Mouse (Mus musculus): ENCODE results near the gene Ngdn. TPM values are rescaled to one million over a fixed set of nuclear protein-coding genes. Genes with fewer than 3 reads are reported as not detected.
"Not testable (repeated sequence)": the region's sequence is repeated elsewhere in the genome, so short reads cannot be mapped to it uniquely, and the experiment has no call there.

Ngdn gene
- polyA plus RNA-seq, 1 experiment from 2014 or later = 81.3 TPM

DNA sequence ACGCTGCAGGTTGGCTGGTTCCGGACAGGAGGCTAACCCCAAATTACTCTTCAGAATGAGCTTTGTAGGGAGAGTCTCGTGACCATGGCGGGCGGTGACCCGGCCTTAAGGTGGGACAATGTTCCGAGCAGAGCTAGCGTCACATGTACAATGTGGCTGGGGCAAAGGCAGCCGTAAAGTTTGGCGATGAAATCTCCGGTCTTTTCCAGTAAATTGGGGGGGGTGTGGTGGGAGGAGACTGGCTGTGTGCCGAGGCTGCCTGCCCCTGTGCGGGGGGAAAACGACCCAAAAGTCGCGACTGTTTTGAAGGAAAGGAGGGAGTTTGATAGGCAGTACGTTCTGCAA, 485 bp downstream of the Ngdn start:
- Histone ChIP-seq H3K9me3 (no peaks in the 10 kb centered on the region), H3K27ac (peak overlapping the region; percentile 78), H3K4me2 (replicated peaks) (peak overlapping the region; percentile 79), H3K4me3 (peak overlapping the region; percentile 70), H3K9ac (peak overlapping the region; percentile 66), H3K4me1 (no peaks in the 10 kb centered on the region), H3K27me3 (no peaks in the 10 kb centered on the region), H3K36me3 (peaks cover 22% of the 10 kb centered on the region)
- peak; percentile 54 for ATAC-seq (ENCODE audit: insufficient number of reproducible peaks, insufficient read depth, low FRiP score, low TSS enrichment)
- under 1% methylated on average over 17 of the region's 17 CpGs for WGBS

DNA sequence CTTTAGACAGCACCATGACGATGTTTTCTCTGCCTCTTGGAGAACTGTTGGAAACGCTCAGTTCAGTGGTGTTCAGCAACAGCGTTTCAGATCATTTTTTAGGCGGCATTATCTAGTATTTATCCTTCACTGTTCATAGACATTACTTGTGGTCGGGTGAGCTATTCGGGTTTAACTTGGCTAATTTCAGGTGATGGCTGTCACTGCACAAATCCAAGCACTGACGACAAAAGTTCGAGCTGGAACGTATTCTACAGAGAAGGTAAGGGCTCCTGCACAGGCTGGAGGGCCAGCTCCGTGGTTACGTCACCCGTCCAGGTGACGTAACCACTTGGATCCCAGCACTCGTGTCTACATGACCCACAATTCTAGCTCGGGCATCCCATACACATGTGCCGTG, 1.6 kb downstream of the Ngdn start:
- Histone ChIP-seq H3K27ac (no peak overlapping the region), H3K9ac (no peak overlapping the region), H3K36me3 (peaks cover 32% of the 10 kb centered on the region), H3K9me3 (no peaks in the 10 kb centered on the region), H3K4me1 (no peaks in the 10 kb centered on the region), H3K27me3 (no peaks in the 10 kb centered on the region), H3K4me2 (replicated peaks) (no peak overlapping the region), H3K4me3 (no peak overlapping the region)
- WGBS = 90% methylated on average over 16 of the region's 16 CpGs
- ATAC-seq (ENCODE audit: insufficient number of reproducible peaks, insufficient read depth, low FRiP score, low TSS enrichment) = no peak

DNA sequence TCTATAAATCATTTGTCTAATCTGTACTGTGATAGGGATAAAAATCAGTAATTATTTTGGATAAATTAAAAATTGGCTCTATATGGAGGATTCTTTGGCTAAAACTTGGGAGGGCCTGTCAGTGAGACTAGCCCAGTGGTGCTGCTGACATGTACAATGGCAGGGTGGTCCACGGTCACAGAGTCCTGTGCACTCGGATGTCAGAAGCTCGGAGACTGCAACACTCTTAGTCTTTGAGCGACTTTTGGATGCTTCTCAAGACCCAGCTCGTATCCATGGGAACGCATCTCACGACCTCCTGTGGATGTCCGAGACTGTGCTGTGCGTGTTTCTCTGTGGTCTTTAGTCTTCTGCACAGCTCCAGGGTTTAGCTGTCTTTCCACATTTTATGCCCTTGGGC, 5.1 kb downstream of the Ngdn start:
- H3K4me2 ChIP-seq (replicated peaks) = no peak overlapping the region
- peaks cover 63% of the 10 kb centered on the region for H3K36me3 ChIP-seq
- H3K4me3 ChIP-seq = no peak overlapping the region
- no peaks in the 10 kb centered on the region for H3K27me3 ChIP-seq
- H3K9me3 ChIP-seq = no peaks in the 10 kb centered on the region
- no peaks in the 10 kb centered on the region for H3K4me1 ChIP-seq
- no peak overlapping the region for H3K9ac ChIP-seq
- no peak for ATAC-seq (ENCODE audit: insufficient number of reproducible peaks, insufficient read depth, low FRiP score, low TSS enrichment)
- WGBS = 92% methylated on average over 9 of the region's 9 CpGs
- H3K27ac ChIP-seq = no peak overlapping the region

DNA sequence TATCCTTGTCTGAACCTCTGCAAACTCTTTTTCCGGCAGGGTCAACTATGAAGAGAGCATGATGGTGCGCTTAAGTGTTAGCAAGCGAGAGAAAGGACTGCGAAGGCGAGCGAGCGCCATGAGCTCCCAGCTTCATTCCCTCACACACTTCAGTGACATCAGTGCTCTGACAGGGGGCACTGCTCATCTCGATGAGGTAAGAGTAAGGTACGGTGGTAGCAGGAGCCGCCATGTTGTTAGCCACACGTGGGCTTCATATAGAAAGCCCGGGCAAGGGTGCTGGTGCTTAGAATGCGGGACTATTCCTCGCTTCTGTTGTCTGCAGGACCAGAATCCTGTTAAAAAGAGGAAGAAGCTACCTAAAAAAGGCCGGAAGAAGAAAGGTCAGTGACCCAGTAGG, 7.8 kb downstream of the Ngdn start:
- H3K9ac ChIP-seq = no peak overlapping the region
- H3K4me1 ChIP-seq = peaks cover 9% of the 10 kb centered on the region
- no peak for ATAC-seq (ENCODE audit: insufficient number of reproducible peaks, insufficient read depth, low FRiP score, low TSS enrichment)
- no peak overlapping the region for H3K4me2 ChIP-seq (replicated peaks)
- 91% methylated on average over 15 of the region's 15 CpGs for WGBS
- H3K4me3 ChIP-seq = no peak overlapping the region
- H3K36me3 ChIP-seq = peaks cover 59% of the 10 kb centered on the region
- no peak overlapping the region for H3K27ac ChIP-seq
- H3K27me3 ChIP-seq = no peaks in the 10 kb centered on the region
- no peaks in the 10 kb centered on the region for H3K9me3 ChIP-seq

DNA sequence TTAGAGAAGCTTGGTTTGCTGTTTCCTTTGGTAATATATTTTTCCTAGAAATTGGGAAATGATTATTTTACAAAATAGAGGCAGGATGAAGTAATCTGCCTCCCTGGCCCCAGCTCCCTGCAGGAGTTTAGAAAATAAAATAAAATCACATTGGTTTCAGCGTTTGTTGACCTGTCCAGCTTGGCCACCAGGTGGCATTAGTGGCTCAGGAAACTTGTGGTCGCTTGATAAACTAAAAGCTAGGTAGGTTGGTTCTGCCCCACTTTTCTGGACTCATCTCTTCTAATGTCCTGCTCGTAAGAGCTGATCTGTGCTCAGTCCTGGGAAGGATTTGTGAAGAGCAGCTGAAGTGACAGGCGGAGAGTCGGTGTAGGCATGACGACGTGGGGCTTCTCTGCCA, 9.0 kb downstream of the Ngdn start:
- Histone ChIP-seq H3K9ac (no peak overlapping the region), H3K4me2 (replicated peaks) (no peak overlapping the region), H3K27me3 (no peaks in the 10 kb centered on the region), H3K9me3 (no peaks in the 10 kb centered on the region), H3K4me3 (no peak overlapping the region), H3K27ac (no peak overlapping the region), H3K4me1 (peaks cover 20% of the 10 kb centered on the region), H3K36me3 (peaks cover 54% of the 10 kb centered on the region)
- no peak for ATAC-seq (ENCODE audit: insufficient number of reproducible peaks, insufficient read depth, low FRiP score, low TSS enrichment)
- whole genome bisulfite sequencing = 60% methylated on average over 7 of the region's 7 CpGs

DNA sequence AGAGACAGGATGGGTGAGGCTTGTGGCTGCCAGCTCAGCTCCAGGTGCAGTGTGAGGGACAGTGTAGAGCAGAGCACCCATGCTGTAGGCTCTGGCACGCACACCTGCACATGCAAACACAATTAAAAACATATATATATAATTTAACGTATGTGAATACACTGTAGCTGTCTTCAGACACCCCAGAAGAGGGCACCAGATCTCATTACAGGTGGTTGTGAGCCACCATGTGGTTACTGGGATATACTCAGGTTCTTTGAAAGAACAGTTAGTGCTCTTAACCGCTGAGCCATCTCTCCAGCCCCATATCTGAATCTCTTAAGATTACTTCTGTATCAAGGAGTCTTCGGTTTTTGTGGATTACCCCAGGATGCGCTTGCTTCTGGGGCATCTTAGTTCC, 10.3 kb downstream of the Ngdn start:
- WGBS = 82% methylated on average over 5 of the region's 5 CpGs

DNA sequence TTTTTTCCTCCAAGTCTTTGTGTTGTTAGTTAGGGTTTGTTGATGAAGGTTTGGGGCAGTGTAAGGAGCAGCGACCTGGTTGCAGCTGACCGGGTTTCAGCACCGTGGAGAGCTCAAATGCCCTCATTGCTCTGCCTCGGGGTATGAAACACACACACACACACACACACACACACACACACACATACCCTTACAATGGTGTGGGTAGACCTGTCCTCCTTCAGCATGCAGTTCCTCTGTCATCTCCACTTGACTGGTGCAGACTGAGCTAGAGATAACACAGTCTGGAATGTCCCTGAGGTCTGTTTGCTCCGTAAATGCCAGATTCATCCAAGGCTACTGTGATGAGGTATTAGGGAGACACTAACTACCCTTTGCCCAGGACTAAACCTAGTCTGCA, 12.0 kb downstream of the Ngdn start:
- Histone ChIP-seq H3K4me1 (peaks cover 20% of the 10 kb centered on the region), H3K9me3 (no peaks in the 10 kb centered on the region), H3K27ac (peak overlapping the region; percentile 50; the same call in 1 of the 2 replicates), H3K9ac (no peak overlapping the region), H3K27me3 (no peaks in the 10 kb centered on the region), H3K4me3 (no peak overlapping the region), H3K36me3 (peaks cover 33% of the 10 kb centered on the region), H3K4me2 (replicated peaks) (no peak overlapping the region)
- ATAC-seq (ENCODE audit: insufficient number of reproducible peaks, insufficient read depth, low FRiP score, low TSS enrichment) = no peak
- 14% methylated on average over 5 of the region's 5 CpGs for WGBS

More for the DNA sequence above, 10.3 kb downstream of the Ngdn start:
- no peak overlapping the region for H3K4me2 ChIP-seq (replicated peaks)
- H3K4me1 ChIP-seq = peaks cover 20% of the 10 kb centered on the region
- H3K27me3 ChIP-seq = no peaks in the 10 kb centered on the region
- no peak overlapping the region for H3K27ac ChIP-seq
- no peak overlapping the region for H3K4me3 ChIP-seq
- H3K9ac ChIP-seq = no peak overlapping the region
- no peak for ATAC-seq (ENCODE audit: insufficient number of reproducible peaks, insufficient read depth, low FRiP score, low TSS enrichment)
- peaks cover 49% of the 10 kb centered on the region for H3K36me3 ChIP-seq
- H3K9me3 ChIP-seq = no peaks in the 10 kb centered on the region

DNA sequence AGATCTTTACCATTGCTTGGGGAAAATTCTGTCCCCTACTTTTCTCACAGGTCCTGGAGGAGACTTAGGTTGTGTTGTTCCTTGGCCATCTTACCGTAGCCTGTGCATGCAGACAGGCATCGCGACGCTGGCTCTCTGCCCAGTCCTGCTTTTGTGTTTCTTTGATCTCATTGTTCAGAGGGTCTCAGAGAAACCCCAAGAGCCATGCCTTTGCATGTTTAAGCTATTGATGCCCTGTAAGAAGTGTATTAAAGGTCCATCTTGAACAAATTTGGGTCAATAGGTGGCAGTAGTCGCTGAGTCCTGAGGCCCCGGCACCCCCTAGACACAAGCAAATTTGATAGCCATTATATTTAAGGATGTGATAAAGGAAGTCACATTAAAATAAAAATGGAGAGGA, 12.4 kb downstream of the Ngdn start:
- Histone ChIP-seq H3K27ac (peak overlapping the region; percentile 50; the same call in 1 of the 2 replicates), H3K9me3 (no peaks in the 10 kb centered on the region), H3K9ac (no peak overlapping the region), H3K4me1 (peaks cover 20% of the 10 kb centered on the region), H3K4me2 (replicated peaks) (0 out of 2 replicates have a peak overlapping the region, but pooled peaks have one; percentile 36), H3K4me3 (no peak overlapping the region), H3K27me3 (no peaks in the 10 kb centered on the region), H3K36me3 (peaks cover 29% of the 10 kb centered on the region)
- ATAC-seq (ENCODE audit: insufficient number of reproducible peaks, insufficient read depth, low FRiP score, low TSS enrichment) = no peak
- 18% methylated on average over 6 of the region's 6 CpGs for WGBS

DNA sequence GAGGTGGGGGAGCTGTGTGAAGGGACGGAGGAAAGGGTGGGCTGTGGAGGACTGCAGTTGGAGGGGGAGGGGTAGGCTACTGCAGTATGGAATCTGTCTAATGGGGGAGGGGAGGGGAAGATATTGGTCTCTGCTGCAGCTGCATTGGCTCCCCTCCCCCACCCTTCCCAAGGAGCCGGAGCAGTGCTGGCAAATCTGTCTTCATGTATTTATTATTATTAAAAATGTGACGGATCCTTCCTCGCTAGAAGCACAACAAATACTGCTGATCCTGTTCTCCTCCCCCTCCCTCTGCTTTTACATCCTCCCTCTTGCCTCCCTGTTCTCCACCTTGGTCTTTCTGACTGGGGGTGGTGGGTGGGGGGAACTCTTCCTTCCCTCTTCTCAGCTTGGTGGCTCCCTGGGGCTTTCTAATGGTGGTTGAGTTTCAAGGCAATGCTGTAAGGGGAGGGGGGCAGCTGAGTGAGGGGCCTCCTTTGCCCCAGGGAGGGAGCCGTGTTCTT, 13.1 kb downstream of the Ngdn start:
- Histone ChIP-seq H3K36me3 (peaks cover 22% of the 10 kb centered on the region), H3K4me2 (replicated peaks) (peak overlapping the region; percentile 36), H3K27ac (peak overlapping the region; percentile 79), H3K4me3 (no peak overlapping the region), H3K9me3 (no peaks in the 10 kb centered on the region), H3K9ac (no peak overlapping the region), H3K27me3 (no peaks in the 10 kb centered on the region), H3K4me1 (peaks cover 20% of the 10 kb centered on the region)
- 9% methylated on average over 4 of the region's 5 CpGs for whole genome bisulfite sequencing
- ATAC-seq (ENCODE audit: insufficient number of reproducible peaks, insufficient read depth, low FRiP score, low TSS enrichment) = 0 out of 2 replicates have a peak, but pooled peaks have one; percentile 57

DNA sequence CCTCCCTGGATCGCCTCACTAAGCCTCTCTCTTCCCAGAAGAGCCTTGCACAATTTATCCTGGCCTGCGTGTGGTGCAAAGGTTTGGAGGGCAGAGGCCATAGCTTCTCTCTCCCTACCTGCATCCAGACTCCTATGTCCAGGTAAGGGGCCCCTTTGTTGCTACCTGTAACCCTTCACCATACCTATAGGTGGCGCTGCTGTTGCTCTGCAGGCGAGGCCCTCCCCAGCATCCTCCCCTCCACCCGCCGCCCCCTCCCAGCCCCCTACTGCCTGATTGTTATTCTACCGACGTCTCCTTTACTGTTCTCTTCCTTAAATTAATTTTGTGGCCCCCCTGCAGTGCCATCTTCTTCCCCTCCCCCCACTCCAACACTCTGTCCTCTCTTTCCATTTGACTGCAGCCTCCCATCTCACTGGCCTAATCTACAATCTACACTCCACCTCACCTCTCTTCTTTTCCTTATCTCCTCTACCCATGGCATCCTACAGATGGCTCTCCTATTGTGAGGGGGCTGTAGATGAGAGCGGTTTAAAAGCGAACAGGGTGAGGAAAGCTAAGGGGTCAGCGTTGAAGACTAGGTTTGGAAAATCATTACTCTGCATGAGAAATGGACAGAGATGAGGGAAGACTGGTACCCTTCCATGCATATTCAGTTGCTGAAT, 13.9 kb downstream of the Ngdn start:
- no peaks in the 10 kb centered on the region for H3K27me3 ChIP-seq
- peak overlapping the region; percentile 79 for H3K27ac ChIP-seq
- peaks cover 20% of the 10 kb centered on the region for H3K4me1 ChIP-seq
- H3K36me3 ChIP-seq = peaks cover 17% of the 10 kb centered on the region
- no peak for ATAC-seq (ENCODE audit: insufficient number of reproducible peaks, insufficient read depth, low FRiP score, low TSS enrichment)
- H3K4me3 ChIP-seq = no peak overlapping the region
- H3K9ac ChIP-seq = no peak overlapping the region
- H3K9me3 ChIP-seq = no peaks in the 10 kb centered on the region
- H3K4me2 ChIP-seq (replicated peaks) = peak overlapping the region; percentile 36; the same call in 1 of the 2 replicates
- WGBS = 7% methylated on average over 11 of the region's 11 CpGs

DNA sequence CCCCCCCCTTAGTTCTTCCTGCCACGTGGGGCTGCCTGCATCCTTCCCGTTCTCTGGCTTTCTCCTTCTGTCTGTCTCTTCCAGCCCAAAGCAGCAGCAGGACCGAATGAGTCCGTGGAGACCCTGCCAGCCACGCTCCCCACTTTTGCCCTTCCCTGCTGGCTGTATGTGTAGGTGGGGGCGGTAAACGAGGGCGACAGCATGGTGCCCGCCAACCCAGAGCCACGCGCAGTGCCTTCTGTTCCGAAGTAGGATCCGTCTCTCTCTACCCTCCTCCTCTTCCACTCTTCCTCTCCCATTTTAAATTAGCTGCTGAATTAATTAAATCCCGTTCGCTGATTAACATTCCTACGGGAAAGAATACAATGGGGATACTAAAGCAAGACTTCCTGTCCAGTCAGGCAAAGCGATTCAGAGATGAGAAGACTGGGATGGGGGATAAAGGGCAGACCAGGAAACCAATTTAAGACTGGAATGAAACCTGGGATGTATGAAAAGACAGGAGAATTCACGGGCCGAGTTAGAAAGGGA, 17.5 kb downstream of the Ngdn start:
- Histone ChIP-seq H3K27ac (no peak overlapping the region), H3K27me3 (no peaks in the 10 kb centered on the region), H3K4me3 (no peak overlapping the region), H3K9me3 (no peaks in the 10 kb centered on the region), H3K9ac (no peak overlapping the region), H3K4me1 (peaks cover 14% of the 10 kb centered on the region), H3K36me3 (no peaks in the 10 kb centered on the region), H3K4me2 (replicated peaks) (no peak overlapping the region)
- no peak for ATAC-seq (ENCODE audit: insufficient number of reproducible peaks, insufficient read depth, low FRiP score, low TSS enrichment)
- WGBS = 37% methylated on average over 19 of the region's 19 CpGs

DNA sequence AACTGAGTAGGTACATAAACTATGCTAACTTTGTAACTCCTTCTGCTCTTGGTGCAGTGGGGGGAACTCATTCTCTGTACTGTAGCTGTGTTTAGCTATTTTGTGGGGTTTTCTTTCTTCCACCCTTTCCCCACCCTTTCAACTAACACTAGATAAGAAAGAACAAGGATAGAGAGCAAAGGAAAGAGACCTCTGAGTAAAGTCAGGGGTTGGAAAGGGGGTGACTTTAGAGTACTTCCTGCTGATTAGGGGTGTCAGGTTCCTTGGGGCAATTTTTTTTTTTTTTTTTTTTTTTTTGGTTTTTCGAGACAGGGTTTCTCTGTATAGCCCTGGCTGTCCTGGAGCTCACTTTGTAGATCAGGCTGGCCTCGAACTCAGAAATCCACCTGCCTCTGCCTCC, 28.4 kb downstream of the Ngdn start:
- not testable (repeated sequence) for H3K9ac ChIP-seq; H3K27ac ChIP-seq; H3K27me3 ChIP-seq; H3K4me3 ChIP-seq; H3K4me1 ChIP-seq; H3K9me3 ChIP-seq; H3K4me2 ChIP-seq (replicated peaks); ATAC-seq (ENCODE audit: insufficient number of reproducible peaks, insufficient read depth, low FRiP score, low TSS enrichment); H3K36me3 ChIP-seq
- WGBS = 100% methylated on average over 1 of the region's 2 CpGs
